Mouse (Mus musculus) CH12.LX (cell line): ENCODE data around the gene Rab37. TPM values are rescaled to one million over a fixed set of nuclear protein-coding genes. Genes with fewer than 3 reads are reported as not detected.

Experiments
- DNase-seq: peaks from one replicate; pipeline ENCODE4 v3.0.0-alpha.2; 2013; ENCODE audit errors: extremely low read depth
- H3K27ac ChIP-seq: 2 replicates; pipeline ENCODE4 v1.5.1; 2012; ENCODE audit warnings: low read depth, mild to moderate bottlenecking, control low read depth, moderate library complexity; ENCODE audit not compliant: insufficient read depth
- H3K27me3 ChIP-seq: replicated peaks from 2 replicates; pipeline ENCODE3; 2012; ENCODE audit warnings: inconsistent platforms
- H3K36me3 ChIP-seq, 2 experiments: replicated peaks in 1 of 2; 2 replicates each; pipeline versions ENCODE3 to v1.6.1; 2012; ENCODE audit warnings: inconsistent platforms in 1 of 2, low read length in 1 of 2, mild to moderate bottlenecking in 1 of 2, mixed read lengths in 1 of 2, moderate library complexity in 1 of 2; ENCODE audit not compliant: control insufficient read depth in 1 of 2, insufficient read depth in 1 of 2
- H3K4me1 ChIP-seq, 2 experiments: 2 replicates each; pipeline ENCODE4 v1.6.1; 2012; ENCODE audit warnings: inconsistent platforms in 1 of 2, moderate library complexity in 1 of 2; ENCODE audit not compliant: insufficient read depth in 2 of 2, control insufficient read depth in 1 of 2
- H3K4me2 ChIP-seq: 2 replicates; pipeline ENCODE4 v1.6.1; 2012; ENCODE audit warnings: low read depth, mild to moderate bottlenecking, control low read depth; ENCODE audit not compliant: poor library complexity, insufficient read depth, severe bottlenecking
- H3K4me3 ChIP-seq, 3 experiments: fragments of 150-350 bp in 1 of 3; sonication (generic) in 1 of 3; replicated peaks in 1 of 3; 2 replicates each; pipeline versions ENCODE3 to v1.5.1; 2011 to 2012; ENCODE audit warnings: low read depth in 2 of 3, low read length in 2 of 3, mild to moderate bottlenecking in 2 of 3, moderate library complexity in 2 of 3, control low read depth in 1 of 3, improper control_type of control experiment in 1 of 3, inconsistent platforms in 1 of 3, mixed read lengths in 1 of 3; ENCODE audit not compliant: poor library complexity in 1 of 3
- H3K79me2 ChIP-seq: replicated peaks from 2 replicates; pipeline ENCODE4 v1.6.1; 2012; ENCODE audit warnings: mild to moderate bottlenecking, moderate library complexity; ENCODE audit not compliant: control insufficient read depth, poor library complexity, insufficient read depth, severe bottlenecking; ENCODE audit errors: extremely low read depth
- H3K9ac ChIP-seq: 2 replicates; pipeline ENCODE4 v1.6.1; 2012; ENCODE audit warnings: low read depth, mild to moderate bottlenecking, control low read depth, moderate library complexity; ENCODE audit not compliant: insufficient read depth
- H3K9me3 ChIP-seq: replicated peaks from 2 replicates; pipeline ENCODE3; 2012; ENCODE audit warnings: low read length, inconsistent platforms, mixed read lengths
- BHLHE40 ChIP-seq: IDR thresholded peaks from 2 replicates; pipeline ENCODE4 v1.6.1; 2011; ENCODE audit warnings: mild to moderate bottlenecking, low read depth, low read length, improper control_type of control experiment
- CHD2 ChIP-seq: IDR thresholded peaks from 2 replicates; pipeline ENCODE4 v1.6.1; 2011; ENCODE audit warnings: low read length, improper control_type of control experiment
- ETS1 ChIP-seq: conservative IDR thresholded peaks from 2 replicates; pipeline ENCODE4 v1.6.1; 2012; ENCODE audit warnings: low read depth, mild to moderate bottlenecking, inconsistent platforms, low read length, improper control_type of control experiment, moderate library complexity
- GABPA ChIP-seq: IDR thresholded peaks from 2 replicates; pipeline ENCODE4 v1.6.1; 2012; ENCODE audit warnings: low read depth, low read length, improper control_type of control experiment, inconsistent platforms; ENCODE audit not compliant: insufficient replicate concordance
- JUN ChIP-seq: IDR thresholded peaks from 2 replicates; pipeline ENCODE4 v1.6.1; 2011; ENCODE audit warnings: low read depth, mild to moderate bottlenecking, low read length, improper control_type of control experiment, moderate library complexity; ENCODE audit not compliant: insufficient read depth
- KAT2A ChIP-seq: IDR thresholded peaks from 2 replicates; pipeline ENCODE4 v1.6.1; 2012; ENCODE audit warnings: low read length, improper control_type of control experiment, inconsistent platforms; ENCODE audit not compliant: insufficient replicate concordance
- MAX ChIP-seq: IDR thresholded peaks from 2 replicates; pipeline ENCODE4 v1.6.1; 2011; ENCODE audit warnings: low read length, improper control_type of control experiment
- MAZ ChIP-seq: IDR thresholded peaks from 2 replicates; pipeline ENCODE4 v1.6.1; 2012; ENCODE audit warnings: low read depth, mild to moderate bottlenecking, inconsistent platforms, low read length, improper control_type of control experiment, moderate library complexity
- MYC ChIP-seq: IDR thresholded peaks from 2 replicates; pipeline ENCODE4 v1.6.1; 2011; ENCODE audit warnings: low read depth, mild to moderate bottlenecking, improper control_type of control experiment, low read length
- NELFE ChIP-seq: IDR thresholded peaks from 2 replicates; pipeline ENCODE4 v1.6.1; 2011; ENCODE audit warnings: low read depth, low read length, improper control_type of control experiment
- NRF1 ChIP-seq: IDR thresholded peaks from 2 replicates; pipeline ENCODE4 v1.6.1; 2014; ENCODE audit warnings: low read depth, mild to moderate bottlenecking, inconsistent platforms, low read length, improper control_type of control experiment, moderate library complexity
- POLR2AphosphoS2 ChIP-seq: IDR thresholded peaks from 2 replicates; pipeline ENCODE4 v1.6.1; 2011; ENCODE audit warnings: low read depth, low read length, improper control_type of control experiment
- SIN3A ChIP-seq: IDR thresholded peaks from 2 replicates; pipeline ENCODE4 v1.6.1; 2012; ENCODE audit warnings: low read length, improper control_type of control experiment, inconsistent platforms
- TBP ChIP-seq: conservative IDR thresholded peaks from 2 replicates; pipeline ENCODE4 v1.6.1; 2011; ENCODE audit warnings: low read depth, low read length, improper control_type of control experiment
- USF1 ChIP-seq: IDR thresholded peaks from 2 replicates; pipeline ENCODE4 v1.6.1; 2014; ENCODE audit warnings: low read depth, mild to moderate bottlenecking, inconsistent platforms, low read length, improper control_type of control experiment
- ZC3H11A ChIP-seq: IDR thresholded peaks from 2 replicates; pipeline ENCODE4 v1.6.1; 2012; ENCODE audit warnings: low read depth, mild to moderate bottlenecking, inconsistent platforms, low read length, improper control_type of control experiment
- ZKSCAN1 ChIP-seq: IDR thresholded peaks from 2 replicates; pipeline ENCODE4 v1.6.1; 2012; ENCODE audit warnings: low read depth, inconsistent platforms, low read length, improper control_type of control experiment, borderline replicate concordance
- ZMIZ1 ChIP-seq: IDR thresholded peaks from 2 replicates; pipeline ENCODE4 v1.6.1; 2012; ENCODE audit warnings: low read depth, mild to moderate bottlenecking, inconsistent platforms, low read length, improper control_type of control experiment
- ZNF384 ChIP-seq: IDR thresholded peaks from 2 replicates; pipeline ENCODE4 v1.6.1; 2012; ENCODE audit warnings: low read depth, low read length, improper control_type of control experiment, inconsistent platforms
- dilution Hi-C: fragments of 300-500 bp; cut with MboI; formaldehyde crosslinking; loops from 2 replicates; pipeline ENCODE4 v1.14.3; 2020; ENCODE audit warnings: low sequenced_read_pairs; ENCODE audit not compliant: extremely low pct_unique_long_range_greater_than_20kb, extremely low pct_ligation_motif_present
- in situ Hi-C: fragments of 300-500 bp; cut with MboI; formaldehyde crosslinking; loops from 3 replicates; pipeline ENCODE4 v1.14.3; 2019; ENCODE audit warnings: low sequenced_read_pairs, low pct_ligation_motif_present, low pct_unique_long_range_greater_than_20kb, mixed read lengths
- polyA plus RNA-seq: library from polyadenylated mRNA; unstranded; fragments of >175 nt; gene quantifications from 2 replicates; pipeline ENCODE4 v1.2.1, GENCODE M21; 2012; ENCODE audit warnings: low read depth; ENCODE audit not compliant: insufficient read length
- total RNA-seq, 2 experiments: library from RNA; depleted of rRNA; stranded (reverse); fragments of 300-350 nt in 1 of 2; fragments of >200 nt in 1 of 2; gene quantifications; 2 replicates each; pipeline ENCODE4 v1.2.3; 2012 to 2014

The Rab37 gene
- total and polyA plus RNA-seq, 3 experiments: 2.0 to 3.6 (median 2.3) TPM

GRCm38 (mm10) chr11:115194693-115195092 is 103.5 kb downstream of the Rab37 start:
- no peaks in the 10 kb centered on the region for H3K79me2 ChIP-seq
- H3K27ac ChIP-seq: no peak overlapping the region
- in situ Hi-C loops (loop anchor here (5.0 kb wide), 2 partner anchors 32 to 53 kb away; partner anchors contain the start of gene Slc9a3r1), dilution Hi-C loops (no loop called here)
- DNase-seq: no peak
- H3K4me3 ChIP-seq: no peak overlapping the region
- H3K9ac ChIP-seq: no peak overlapping the region
- no peaks in the 10 kb centered on the region for H3K9me3 ChIP-seq
- peaks cover 16 to 73% of the 10 kb centered on the region in 2 experiments for H3K36me3 ChIP-seq
- no peaks in the 10 kb centered on the region for H3K27me3 ChIP-seq
- TF ChIP-seq KAT2A: no peak
- TF ChIP-seq ZKSCAN1: no peak
- no peak for TF ChIP-seq ZC3H11A
- TF ChIP-seq SIN3A: no peak
- TF ChIP-seq ZNF384: no peak
- TF ChIP-seq POLR2AphosphoS2: no peak
- TF ChIP-seq ETS1: no peak
- TF ChIP-seq CHD2: no peak
- no peak overlapping the region for H3K4me2 ChIP-seq
- H3K4me1 ChIP-seq: peaks cover 2 to 9% of the 10 kb centered on the region in 2 experiments; a peak in 2 of 4 replicates

GRCm38 (mm10) chr11:115195933-115196332 is 104.7 kb downstream of the Rab37 start:
- peaks cover 26 to 77% of the 10 kb centered on the region in 2 experiments for H3K36me3 ChIP-seq
- peaks cover 2 to 6% of the 10 kb centered on the region in 2 experiments; a peak in 2 of 4 replicates for H3K4me1 ChIP-seq
- no peak overlapping the region for H3K9ac ChIP-seq
- in situ Hi-C loops: loop anchor here (5.0 kb wide), 1 partner anchor 34 kb away; the partner anchor contains the start of gene Slc9a3r1
- no peak overlapping the region for H3K4me3 ChIP-seq
- dilution Hi-C loops: no loop called here
- no peak for DNase-seq
- TF ChIP-seq NRF1 (no peak), JUN (no peak), KAT2A (no peak), USF1 (no peak), ZKSCAN1 (no peak), MAZ (no peak), TBP (no peak), MAX (no peak), GABPA (no peak), NELFE (no peak), ZMIZ1 (no peak), MYC (no peak), BHLHE40 (no peak)
- H3K9me3 ChIP-seq: no peaks in the 10 kb centered on the region
- H3K27ac ChIP-seq: no peak overlapping the region
- H3K79me2 ChIP-seq: no peaks in the 10 kb centered on the region
- no peaks in the 10 kb centered on the region for H3K27me3 ChIP-seq
- no peak overlapping the region for H3K4me2 ChIP-seq
